Mouse (Mus musculus) midbrain, postnatal 0 days (tissue): Measurements from ENCODE around the gene Hsd17b2. TPM values are rescaled to one million over a fixed set of nuclear protein-coding genes. Genes with fewer than 3 reads are reported as not detected.
"Not testable (repeated sequence)": the region's sequence is repeated elsewhere in the genome, so short reads cannot be mapped to it uniquely, and the experiment has no call there.

ENCODE experiments used
- ATAC-seq: fragments of 200-750 bp; cut with Nextera tagmentation; 2 replicates; pipeline ENCODE4 v1.8.0; 2017; ENCODE audit warnings: moderate number of reproducible peaks, mild to moderate bottlenecking, moderate TSS enrichment, moderate library complexity; ENCODE audit not compliant: low FRiP score
- DNase-seq: peaks from one replicate; pipeline ENCODE4 v3.0.0-alpha.2; 2015; ENCODE audit warnings: low spot score
- H3K27ac ChIP-seq: fragments of 300-500 bp; sonication (generic); 2 replicates; pipeline ENCODE4 v1.5.1; 2014; ENCODE audit warnings: low read depth, mild to moderate bottlenecking, low read length, mixed read lengths
- H3K27me3 ChIP-seq: fragments of 300-500 bp; sonication (generic); 2 replicates; pipeline ENCODE4 v1.6.1; 2014; ENCODE audit warnings: low read length, control low read depth, mixed read lengths; ENCODE audit not compliant: insufficient read depth
- H3K36me3 ChIP-seq: fragments of 300-500 bp; sonication (generic); 2 replicates; pipeline ENCODE4 v1.6.1; 2014; ENCODE audit warnings: low read length, control low read depth, mixed read lengths; ENCODE audit not compliant: insufficient read depth
- H3K4me1 ChIP-seq: fragments of 300-500 bp; sonication (generic); 2 replicates; pipeline ENCODE4 v1.6.1; 2014; ENCODE audit warnings: mild to moderate bottlenecking, control low read depth, antibody characterized with exemption, low read length, mixed read lengths; ENCODE audit not compliant: insufficient read depth
- H3K4me2 ChIP-seq: fragments of 300-500 bp; sonication (generic); 2 replicates; pipeline ENCODE4 v1.6.1; 2014; ENCODE audit warnings: low read depth, mild to moderate bottlenecking, low read length, mixed read lengths; ENCODE audit not compliant: poor library complexity, severe bottlenecking
- H3K4me3 ChIP-seq: fragments of 300-500 bp; sonication (generic); 2 replicates; pipeline ENCODE4 v1.5.1; 2014; ENCODE audit warnings: low read depth, mild to moderate bottlenecking, low read length, moderate library complexity
- H3K9ac ChIP-seq: fragments of 300-500 bp; sonication (generic); replicated peaks from 2 replicates; pipeline ENCODE4 v1.6.1; 2014; ENCODE audit warnings: mild to moderate bottlenecking, low read length, moderate library complexity, mixed read lengths; ENCODE audit not compliant: poor library complexity, severe bottlenecking
- H3K9me3 ChIP-seq: fragments of 300-500 bp; sonication (generic); 2 replicates; pipeline ENCODE4 v1.6.1; 2016; ENCODE audit warnings: low read length, control low read depth
- CTCF ChIP-seq: IDR thresholded peaks from 2 replicates; pipeline ENCODE4 v1.5.1; 2016; ENCODE audit warnings: antibody characterized with exemption, mild to moderate bottlenecking
- WGBS: fragments of 180-500 bp; shearing (Covaris S2); extraction: QIAGEN DNeasy Blood & Tissue Kit; methylation state at CpG from one replicate; pipeline ENCODE4 v1.1.7; 2014; 5-methylcytosine and 5-hydroxymethylcytosine counted together
- polyA plus RNA-seq: library from polyadenylated mRNA; unstranded; fragments of >200 nt; fragmentation: Nextera tagmentation; extraction: Ambion mirVana; gene quantifications from 2 replicates; pipeline ENCODE4 v1.2.1, GENCODE M21; 2015
- total RNA-seq: library from RNA; depleted of rRNA; stranded (reverse); fragments of >200 nt; gene quantifications from 2 replicates; pipeline ENCODE4 v1.2.3, GENCODE M21; 2014

Gene Hsd17b2
- total and polyA plus RNA-seq, 2 experiments from 2014 or later = 0.36 TPM; not detected in 1

- no peak for TF ChIP-seq CTCF
- ATAC-seq (no peak), DNase-seq (no peak)
- H3K4me3 ChIP-seq = no peak overlapping the region
- 70% methylated on average over 3 of the region's 3 CpGs for WGBS
- no peaks in the 10 kb centered on the region for H3K36me3 ChIP-seq
- H3K9ac ChIP-seq = no peak overlapping the region
- H3K27ac ChIP-seq = no peak overlapping the region
- H3K27me3 ChIP-seq = no peaks in the 10 kb centered on the region
- no peaks in the 10 kb centered on the region; the same call in 1 of the 2 replicates for H3K9me3 ChIP-seq
- H3K4me2 ChIP-seq = no peak overlapping the region
- no peaks in the 10 kb centered on the region for H3K4me1 ChIP-seq
Observed at GRCm38 (mm10) chr8:117736657-117737175, 35.0 kb downstream of the Hsd17b2 start.

- H3K4me1 ChIP-seq, H3K4me3 ChIP-seq, H3K9me3 ChIP-seq, ATAC-seq, H3K9ac ChIP-seq, H3K27ac ChIP-seq, DNase-seq, H3K36me3 ChIP-seq, H3K4me2 ChIP-seq, H3K27me3 ChIP-seq: not testable (repeated sequence)
- 94% methylated on average over 1 of the region's 1 CpGs for WGBS
Observed at GRCm38 (mm10) chr8:117738206-117738605, 36.5 kb downstream of the Hsd17b2 start.

DNA sequence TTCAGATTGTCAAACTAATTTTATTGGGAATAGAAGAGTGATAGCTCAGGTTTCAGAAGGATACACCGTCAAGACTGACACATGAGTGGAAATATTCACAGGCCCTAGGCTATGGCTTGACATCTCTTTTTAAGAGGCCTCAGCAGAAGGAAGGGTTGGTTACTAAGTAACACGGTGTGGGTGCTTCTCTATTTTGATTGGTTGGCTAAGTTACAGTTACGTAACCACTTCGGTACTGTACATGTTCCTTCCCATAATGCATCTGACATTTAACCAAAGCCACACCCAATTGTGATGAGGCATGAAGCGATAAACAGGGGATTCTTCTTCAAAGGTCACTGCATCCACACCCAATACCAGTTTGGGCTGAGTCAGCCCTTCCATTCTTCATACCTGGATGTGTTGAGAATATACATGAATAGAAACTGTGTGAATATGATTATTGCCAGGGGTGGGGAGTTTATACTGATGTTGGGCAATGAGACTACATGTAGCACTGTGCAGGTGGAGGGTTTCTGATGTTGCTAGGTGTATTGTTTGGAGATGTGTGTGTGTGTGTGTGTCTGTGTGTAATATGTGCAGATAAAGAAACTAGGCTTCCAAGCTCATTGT is 38.8 kb downstream of the Hsd17b2 start:
- 82% methylated on average over 5 of the region's 5 CpGs for WGBS
- no peak overlapping the region for H3K4me3 ChIP-seq
- H3K4me1 ChIP-seq = no peaks in the 10 kb centered on the region
- no peaks in the 10 kb centered on the region; the same call in 1 of the 2 replicates for H3K9me3 ChIP-seq
- no peaks in the 10 kb centered on the region for H3K36me3 ChIP-seq
- DNase-seq = no peak
- no peak for ATAC-seq
- no peak overlapping the region for H3K4me2 ChIP-seq
- no peak overlapping the region for H3K9ac ChIP-seq
- no peak for TF ChIP-seq CTCF
- H3K27me3 ChIP-seq = no peaks in the 10 kb centered on the region
- no peak overlapping the region for H3K27ac ChIP-seq

GRCm38 (mm10) chr8:117742431-117743012 is 40.8 kb downstream of the Hsd17b2 start:
- DNase-seq (peak; percentile 6), ATAC-seq (no peak)
- TF ChIP-seq CTCF = no peak
- Histone ChIP-seq H3K9me3 (no peaks in the 10 kb centered on the region; the same call in 1 of the 2 replicates), H3K4me1 (no peaks in the 10 kb centered on the region), H3K4me3 (no peak overlapping the region), H3K9ac (no peak overlapping the region), H3K27ac (no peak overlapping the region), H3K4me2 (no peak overlapping the region), H3K36me3 (no peaks in the 10 kb centered on the region), H3K27me3 (no peaks in the 10 kb centered on the region)
- WGBS = 76% methylated on average over 15 of the region's 15 CpGs

DNA sequence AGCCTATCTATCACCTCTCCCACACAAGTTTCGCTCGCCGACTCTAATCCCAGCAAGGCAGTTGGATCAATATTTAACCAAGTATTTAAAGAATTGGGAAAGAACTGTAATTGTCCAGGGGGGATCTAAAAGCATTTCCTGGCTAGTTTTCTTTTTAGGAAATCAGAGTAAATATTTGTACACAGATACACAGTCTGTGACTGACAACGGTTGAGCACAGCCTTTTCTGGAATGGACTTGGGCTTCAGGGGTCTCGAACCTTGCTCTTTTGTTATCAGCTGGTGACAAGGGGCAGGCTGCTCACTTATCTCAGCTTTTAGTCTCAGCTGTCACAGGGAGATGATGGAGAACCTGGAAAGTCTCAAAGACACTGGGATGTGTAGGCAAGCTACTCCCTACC is 44.9 kb downstream of the Hsd17b2 start:
- no peak overlapping the region for H3K9ac ChIP-seq
- ATAC-seq = no peak
- no peaks in the 10 kb centered on the region for H3K36me3 ChIP-seq
- no peak for TF ChIP-seq CTCF
- no peak overlapping the region for H3K4me3 ChIP-seq
- H3K27me3 ChIP-seq = no peaks in the 10 kb centered on the region
- no peaks in the 10 kb centered on the region for H3K4me1 ChIP-seq
- H3K4me2 ChIP-seq = no peak overlapping the region
- WGBS = 87% methylated on average over 5 of the region's 5 CpGs
- no peaks in the 10 kb centered on the region for H3K9me3 ChIP-seq
- H3K27ac ChIP-seq = no peak overlapping the region
- DNase-seq = no peak

GRCm38 (mm10) chr8:117747428-117747827 is 45.7 kb downstream of the Hsd17b2 start:
- Histone ChIP-seq H3K27me3 (no peaks in the 10 kb centered on the region), H3K27ac (no peak overlapping the region), H3K9ac (no peak overlapping the region), H3K4me3 (no peak overlapping the region), H3K36me3 (no peaks in the 10 kb centered on the region), H3K4me2 (no peak overlapping the region), H3K4me1 (no peaks in the 10 kb centered on the region), H3K9me3 (no peaks in the 10 kb centered on the region)
- TF ChIP-seq CTCF = no peak
- ATAC-seq = no peak
- 53% methylated on average over 2 of the region's 2 CpGs for WGBS
- no peak for DNase-seq
